Mouse (Mus musculus) cortical plate, adult 2 months (tissue): Measurements from ENCODE around the gene H2-Ab1.

Experiments
- CTCF ChIP-seq: fragments of 200-500 bp; IDR thresholded peaks from 2 replicates; pipeline ENCODE4 v1.5.1; 2011; ENCODE audit warnings: mild to moderate bottlenecking, control low read depth, low read length; ENCODE audit not compliant: insufficient read depth; ENCODE audit errors: extremely low read depth
- POLR2A ChIP-seq: fragments of 200-500 bp; IDR thresholded peaks from 2 replicates; pipeline ENCODE4 v1.6.1; 2011; ENCODE audit warnings: mild to moderate bottlenecking, low read length, control low read depth; ENCODE audit not compliant: insufficient read depth; ENCODE audit errors: extremely low read depth

GRCm38 (mm10) chr17:34263811-34264371 is 6.4 kb downstream of the H2-Ab1 start:
- TF ChIP-seq POLR2A, result no peak
- no peak for TF ChIP-seq CTCF
